In genomic region chr7:17065620-17066019, GRCm38 (mm10) we compare ENCODE assay signal across 1 mouse cellular context.
A peak's percentile ranks its signal among the peaks of the same experiment; 100 is the strongest.
TF ChIP-seq lines count a peak whose summit lies in the region.

No protein-coding gene starts in this region.

TF ChIP-seq in MEL, 35 proteins besides CTCF, POLR2A, EP300 and RAD21 (continued from another document):
- TF ChIP-seq MAX (IDR thresholded peaks at IDR 0.05; ENCODE audit: low read length) (no peak; the same call in 1 of the 2 replicates), RCOR1 (IDR thresholded peaks at IDR 0.05; ENCODE audit: low read depth, low read length) (peak; percentile 21; the same call in 1 of the 2 replicates), MXI1 (IDR thresholded peaks at IDR 0.05; ENCODE audit: low read depth, low read length) (peak; percentile 60), MAZ (IDR thresholded peaks at IDR 0.05; ENCODE audit: low read depth, low read length) (no peak), ZMIZ1 (IDR thresholded peaks at IDR 0.05; ENCODE audit: low read depth, low read length) (no peak), NELFE (IDR thresholded peaks at IDR 0.05; ENCODE audit: low read depth, low read length) (no peak), E2F4 (IDR thresholded peaks at IDR 0.05; ENCODE audit: borderline replicate concordance, low read depth, low read length) (no peak), MYB (IDR thresholded peaks at IDR 0.05; ENCODE audit: low read depth, low read length) (no peak), USF1 (IDR thresholded peaks at IDR 0.05; ENCODE audit: low read depth, low read length) (no peak), KAT2A (conservative IDR thresholded peaks at IDR 0.05; ENCODE audit: low read depth, low read length) (no peak), ZC3H11A (IDR thresholded peaks at IDR 0.05; ENCODE audit: low read depth, low read length) (no peak), TCF12 (IDR thresholded peaks at IDR 0.05; ENCODE audit: low read depth, low read length) (peak; percentile 63), ETS1 (IDR thresholded peaks at IDR 0.05; ENCODE audit: low read depth, low read length) (no peak; the same call in 1 of the 2 replicates), MAFK (IDR thresholded peaks at IDR 0.05; ENCODE audit: borderline replicate concordance, low read depth, low read length) (no peak), BHLHE40 (IDR thresholded peaks at IDR 0.05; ENCODE audit: borderline replicate concordance, low read depth, low read length) (0 out of 2 replicates have a peak, but pooled peaks have one; percentile 17), MYC (IDR thresholded peaks at IDR 0.05; ENCODE audit: low read depth, low read length) (0 out of 2 replicates have a peak, but pooled peaks have one; percentile 28), TBP (IDR thresholded peaks at IDR 0.05; ENCODE audit: low read depth, low read length) (no peak), HCFC1 (IDR thresholded peaks at IDR 0.05; ENCODE audit: low read depth, low read length) (no peak), GATA1 (IDR thresholded peaks at IDR 0.05; ENCODE audit: low read depth, low read length) (no peak), ELF1 (IDR thresholded peaks at IDR 0.05; ENCODE audit: low read depth, low read length) (no peak), POLR2AphosphoS2 (IDR thresholded peaks at IDR 0.05; ENCODE audit: low read length) (no peak), SIN3A (IDR thresholded peaks at IDR 0.05; ENCODE audit: low read length) (no peak; the same call in 1 of the 2 replicates), USF2 (IDR thresholded peaks at IDR 0.05; ENCODE audit: borderline replicate concordance in 1 of 2, insufficient read depth in 1 of 2, low read depth in 1 of 2, low read length in 2 of 2) (no peak), ZKSCAN1 (IDR thresholded peaks at IDR 0.05; ENCODE audit: low read depth, low read length) (no peak), NRF1 (IDR thresholded peaks at IDR 0.05; ENCODE audit: insufficient read depth, low read depth, low read length, poor library complexity, severe bottlenecking) (no peak)
